Mouse (Mus musculus): ENCODE data around the gene Tsen54. TPM values are rescaled to one million over a fixed set of nuclear protein-coding genes. Genes with fewer than 3 reads are reported as not detected.

The Tsen54 gene
- polyA plus RNA-seq, 1 experiment from 2014 or later: 20.1 TPM

DNA sequence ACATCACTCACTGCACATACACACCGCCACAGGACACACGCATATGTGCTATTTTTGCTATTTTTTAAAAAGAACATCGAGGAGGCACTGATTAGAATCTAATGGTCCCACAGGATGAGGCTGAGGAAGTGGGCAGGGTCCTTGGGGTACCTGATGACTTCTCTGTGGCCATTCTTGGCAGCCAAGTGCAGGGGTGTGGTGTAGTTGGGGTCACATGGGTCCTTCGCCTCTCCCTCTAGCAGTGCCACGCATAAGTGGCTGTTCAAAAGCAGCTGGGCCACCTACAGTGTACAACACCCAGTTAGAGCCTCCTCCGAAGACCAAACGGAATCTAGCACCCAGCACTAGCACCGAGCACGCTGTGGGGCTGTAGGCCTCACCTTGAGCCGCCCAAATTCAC is 8.4 kb upstream of the Tsen54 start:
- peaks cover 56% of the 10 kb centered on the region for H3K4me1 ChIP-seq (replicated peaks)
- H3K9ac ChIP-seq: no peak overlapping the region
- H3K9me3 ChIP-seq (replicated peaks): no peaks in the 10 kb centered on the region
- H3K36me3 ChIP-seq: peaks cover 60% of the 10 kb centered on the region
- no peak overlapping the region for H3K4me2 ChIP-seq
- no peaks in the 10 kb centered on the region for H3K27me3 ChIP-seq
- ATAC-seq (replicated peaks; ENCODE audit: insufficient number of reproducible peaks, insufficient read depth, low FRiP score, low read depth): no peak
- H3K4me3 ChIP-seq: no peak overlapping the region
- WGBS: 90% methylated on average over 10 of the region's 10 CpGs
- no peak overlapping the region for H3K27ac ChIP-seq

DNA sequence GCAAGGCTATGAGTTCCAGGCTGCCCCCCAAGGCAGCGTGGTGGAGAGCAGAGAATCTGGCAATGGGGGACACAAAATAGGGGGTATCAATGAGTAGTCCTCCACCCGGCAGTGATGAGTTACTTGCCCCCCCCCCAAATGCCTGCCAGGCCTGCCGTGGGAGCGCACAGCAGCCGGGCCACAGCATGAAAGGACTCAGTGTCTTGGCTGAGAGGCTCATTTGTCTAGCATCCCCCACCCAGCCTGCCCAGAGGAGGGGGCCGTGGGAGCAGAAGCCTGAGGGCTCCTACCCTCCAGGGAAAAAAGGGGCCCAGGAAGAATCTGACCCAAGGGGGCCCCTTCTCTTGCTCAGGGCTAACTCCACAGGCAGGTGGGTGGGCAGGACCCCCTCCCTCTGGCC is 7.2 kb upstream of the Tsen54 start:
- H3K4me1 ChIP-seq (replicated peaks): peaks cover 67% of the 10 kb centered on the region
- ATAC-seq (replicated peaks; ENCODE audit: insufficient number of reproducible peaks, insufficient read depth, low FRiP score, low read depth): no peak
- no peaks in the 10 kb centered on the region for H3K9me3 ChIP-seq (replicated peaks)
- no peak overlapping the region for H3K4me3 ChIP-seq
- H3K9ac ChIP-seq: no peak overlapping the region
- H3K36me3 ChIP-seq: peaks cover 53% of the 10 kb centered on the region
- 69% methylated on average over 6 of the region's 6 CpGs for WGBS
- no peaks in the 10 kb centered on the region for H3K27me3 ChIP-seq
- H3K27ac ChIP-seq: peak overlapping the region; percentile 93; the same call in 1 of the 2 replicates
- H3K4me2 ChIP-seq: no peak overlapping the region

DNA sequence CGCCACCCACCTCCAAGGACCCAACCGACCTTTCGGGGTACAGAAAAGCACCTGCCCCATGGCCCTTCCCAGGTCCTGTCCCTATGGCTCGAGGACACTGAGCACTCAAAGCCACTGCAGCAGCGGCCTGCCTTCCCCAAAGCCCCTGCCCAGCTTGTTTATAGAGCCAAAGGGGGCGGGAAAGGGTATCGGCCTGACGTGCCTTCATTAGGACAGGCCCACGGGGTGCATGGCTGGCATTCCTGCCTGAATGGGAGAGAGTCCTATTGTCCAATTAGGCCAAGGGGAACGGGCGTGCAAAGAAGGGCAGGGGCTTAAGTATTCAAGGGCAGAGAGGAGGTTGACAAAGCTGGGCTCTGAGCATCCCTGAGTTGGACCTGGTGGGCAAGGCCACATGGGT is 6.6 kb upstream of the Tsen54 start:
- H3K27ac ChIP-seq: peak overlapping the region; percentile 93
- H3K9ac ChIP-seq: peak overlapping the region; percentile 92
- peaks cover 74% of the 10 kb centered on the region for H3K4me1 ChIP-seq (replicated peaks)
- H3K4me2 ChIP-seq: peak overlapping the region; percentile 96
- no peaks in the 10 kb centered on the region for H3K27me3 ChIP-seq
- no peak overlapping the region for H3K4me3 ChIP-seq
- no peaks in the 10 kb centered on the region for H3K9me3 ChIP-seq (replicated peaks)
- WGBS: 63% methylated on average over 11 of the region's 11 CpGs
- ATAC-seq (replicated peaks; ENCODE audit: insufficient number of reproducible peaks, insufficient read depth, low FRiP score, low read depth): no peak
- H3K36me3 ChIP-seq: peaks cover 46% of the 10 kb centered on the region

DNA sequence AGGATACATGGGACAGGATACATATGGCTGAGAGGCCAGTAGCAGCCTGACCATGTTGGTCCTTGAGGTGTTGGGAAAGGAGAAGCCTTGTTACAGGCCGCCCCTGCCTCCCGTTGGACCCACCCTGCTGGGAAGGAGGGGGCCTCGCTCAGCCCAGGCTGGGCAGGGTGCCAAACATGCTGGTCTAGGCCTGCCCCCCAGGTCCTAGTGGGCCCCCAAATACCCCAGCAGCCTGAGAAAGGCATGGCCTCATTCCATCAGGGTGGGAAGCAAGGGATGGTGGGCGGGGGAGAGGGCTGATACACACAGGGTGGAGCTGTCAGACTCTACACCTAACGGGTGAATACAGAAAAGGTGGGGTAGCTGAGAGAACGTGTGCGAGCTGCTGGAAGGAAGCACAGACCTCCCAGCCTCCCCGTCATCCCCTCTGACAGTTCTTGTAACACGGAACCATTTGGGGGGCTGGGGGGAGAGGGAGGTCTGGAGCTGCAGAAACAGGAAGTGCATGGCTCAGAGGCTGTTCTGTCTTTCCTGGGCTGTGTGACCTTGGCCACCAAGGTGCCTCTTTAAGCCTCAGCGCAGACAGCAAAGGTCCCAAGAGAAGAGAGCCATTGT is 5.7 kb upstream of the Tsen54 start:
- peak overlapping the region; percentile 96 for H3K4me2 ChIP-seq
- 15% methylated on average over 10 of the region's 10 CpGs for WGBS
- H3K9ac ChIP-seq: peak overlapping the region; percentile 92
- peaks cover 68% of the 10 kb centered on the region for H3K4me1 ChIP-seq (replicated peaks)
- H3K36me3 ChIP-seq: peaks cover 38% of the 10 kb centered on the region
- no peaks in the 10 kb centered on the region for H3K27me3 ChIP-seq
- H3K27ac ChIP-seq: peak overlapping the region; percentile 93
- ATAC-seq (replicated peaks; ENCODE audit: insufficient number of reproducible peaks, insufficient read depth, low FRiP score, low read depth): peak; percentile 28
- H3K9me3 ChIP-seq (replicated peaks): no peaks in the 10 kb centered on the region
- H3K4me3 ChIP-seq: peak overlapping the region; percentile 95

DNA sequence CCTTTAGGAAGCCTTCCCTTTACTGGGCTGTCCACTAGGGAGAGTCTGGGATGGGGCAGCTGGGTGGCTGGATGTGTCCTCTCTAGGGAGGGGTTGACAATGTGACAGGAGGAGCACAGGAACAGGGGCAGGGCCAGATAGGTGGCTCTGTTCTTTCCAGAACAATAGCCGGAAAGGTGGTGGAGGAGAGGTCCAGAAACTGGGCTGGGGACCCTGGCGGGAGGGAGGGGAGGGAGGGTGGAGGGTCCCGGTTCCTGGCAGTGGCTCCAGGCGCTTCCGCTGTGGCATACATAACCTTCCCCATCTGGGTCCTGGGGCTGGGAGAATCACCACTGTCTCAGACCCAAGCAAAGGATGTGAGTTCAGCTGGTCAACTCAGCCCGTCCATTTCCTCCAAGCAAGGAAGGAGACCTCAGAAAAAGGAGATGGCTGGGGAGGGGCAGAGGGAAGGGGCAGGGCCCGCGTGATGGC is 5.2 kb upstream of the Tsen54 start:
- Histone ChIP-seq H3K4me2 (peak overlapping the region; percentile 96), H3K4me3 (peak overlapping the region; percentile 95), H3K9me3 (replicated peaks) (no peaks in the 10 kb centered on the region), H3K4me1 (replicated peaks) (peaks cover 72% of the 10 kb centered on the region), H3K27me3 (no peaks in the 10 kb centered on the region), H3K36me3 (peaks cover 35% of the 10 kb centered on the region), H3K27ac (peak overlapping the region; percentile 93), H3K9ac (peak overlapping the region; percentile 92)
- peak; percentile 33 for ATAC-seq (replicated peaks; ENCODE audit: insufficient number of reproducible peaks, insufficient read depth, low FRiP score, low read depth)
- WGBS: 55% methylated on average over 8 of the region's 8 CpGs

DNA sequence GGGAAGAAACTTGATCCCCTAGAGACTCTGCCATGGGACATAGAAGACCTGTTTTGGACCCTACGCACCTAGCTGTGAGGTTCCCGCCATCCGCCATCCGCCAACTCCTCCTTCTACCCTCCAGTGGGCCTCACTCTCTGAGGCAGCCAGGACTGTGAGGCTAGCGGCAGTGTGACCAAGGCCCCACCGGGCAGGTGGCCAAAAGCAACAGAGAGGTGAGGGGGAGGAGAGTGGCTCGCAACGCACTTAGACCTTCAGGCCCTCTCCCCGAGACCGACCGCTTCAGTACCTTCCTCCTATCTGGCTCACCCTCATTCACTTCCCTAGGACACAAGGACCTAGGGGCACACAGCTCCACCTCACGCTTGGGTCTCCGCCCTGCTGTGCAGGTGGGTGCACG is 4.1 kb upstream of the Tsen54 start:
- H3K4me3 ChIP-seq: peak overlapping the region; percentile 95
- no peaks in the 10 kb centered on the region for H3K9me3 ChIP-seq (replicated peaks)
- ATAC-seq (replicated peaks; ENCODE audit: insufficient number of reproducible peaks, insufficient read depth, low FRiP score, low read depth): no peak
- H3K4me2 ChIP-seq: peak overlapping the region; percentile 96
- H3K27me3 ChIP-seq: no peaks in the 10 kb centered on the region
- H3K4me1 ChIP-seq (replicated peaks): peaks cover 77% of the 10 kb centered on the region
- 21% methylated on average over 14 of the region's 14 CpGs for WGBS
- peak overlapping the region; percentile 92 for H3K9ac ChIP-seq
- H3K36me3 ChIP-seq: peaks cover 24% of the 10 kb centered on the region
- H3K27ac ChIP-seq: peak overlapping the region; percentile 93

DNA sequence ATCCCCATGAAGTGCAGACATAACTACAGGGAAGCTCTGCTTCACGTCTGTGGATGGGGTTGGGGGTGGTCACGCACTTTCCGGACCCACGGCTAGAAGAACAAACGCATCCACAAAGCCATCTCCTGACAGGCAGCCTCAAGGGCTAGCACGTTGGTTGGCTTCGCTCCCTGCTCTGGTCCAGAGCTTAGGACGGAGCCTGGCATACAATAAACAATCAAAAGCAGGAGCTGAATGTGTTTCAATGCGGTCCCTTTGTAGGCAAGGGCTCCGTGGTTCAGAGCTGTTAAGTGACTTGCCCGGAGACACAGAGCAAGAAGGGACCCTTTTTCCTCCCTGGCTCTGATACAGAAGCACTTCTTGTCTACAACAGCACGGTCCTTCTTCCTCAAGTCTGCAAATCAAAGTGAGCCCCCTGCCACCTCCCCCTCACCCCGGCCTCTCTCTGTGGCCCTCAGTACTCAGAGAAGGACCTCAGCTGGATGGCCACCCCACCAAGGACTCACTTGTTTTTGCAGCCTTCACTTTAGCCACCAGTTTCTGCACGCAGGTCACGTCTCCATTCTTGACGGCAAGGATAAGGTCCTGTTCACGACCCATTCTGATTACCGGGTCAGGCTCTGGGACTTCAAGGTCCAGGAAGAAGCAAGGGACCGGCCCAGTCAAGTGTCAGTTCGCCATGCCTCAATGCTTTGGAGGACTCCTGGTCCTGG is 3.0 kb upstream of the Tsen54 start:
- Histone ChIP-seq H3K9me3 (replicated peaks) (no peaks in the 10 kb centered on the region), H3K4me3 (peak overlapping the region; percentile 95), H3K4me2 (peak overlapping the region; percentile 96), H3K9ac (peak overlapping the region; percentile 92), H3K27ac (peak overlapping the region; percentile 93), H3K4me1 (replicated peaks) (peaks cover 79% of the 10 kb centered on the region), H3K36me3 (peaks cover 18% of the 10 kb centered on the region), H3K27me3 (no peaks in the 10 kb centered on the region)
- 59% methylated on average over 20 of the region's 20 CpGs for WGBS
- ATAC-seq (replicated peaks; ENCODE audit: insufficient number of reproducible peaks, insufficient read depth, low FRiP score, low read depth): no peak

DNA sequence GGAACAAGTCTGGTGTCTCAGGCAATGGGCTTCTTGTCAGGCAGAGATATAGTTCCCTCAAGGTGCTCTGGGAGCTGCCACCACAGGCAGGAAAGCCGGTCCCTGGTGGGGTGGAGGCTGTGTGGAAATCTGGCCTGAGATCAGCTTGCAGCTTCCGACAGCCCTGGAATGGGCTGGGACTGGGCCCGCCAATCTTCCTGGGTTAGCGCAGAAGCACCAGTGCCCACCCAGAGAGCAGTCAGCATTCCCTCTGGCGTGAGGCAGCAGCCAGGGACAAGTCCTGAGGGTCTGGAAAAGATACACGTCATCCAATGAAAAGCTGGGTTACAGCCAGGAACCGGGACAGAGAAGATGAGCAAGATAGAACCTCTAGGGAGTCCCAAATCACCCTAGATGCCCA is 2.4 kb upstream of the Tsen54 start:
- peak overlapping the region; percentile 95 for H3K4me3 ChIP-seq
- peaks cover 75% of the 10 kb centered on the region for H3K4me1 ChIP-seq (replicated peaks)
- peak overlapping the region; percentile 93 for H3K27ac ChIP-seq
- peak overlapping the region; percentile 96 for H3K4me2 ChIP-seq
- no peak for ATAC-seq (replicated peaks; ENCODE audit: insufficient number of reproducible peaks, insufficient read depth, low FRiP score, low read depth)
- H3K36me3 ChIP-seq: peaks cover 17% of the 10 kb centered on the region; the same call in 1 of the 2 replicates
- 8% methylated on average over 7 of the region's 7 CpGs for WGBS
- H3K9ac ChIP-seq: peak overlapping the region; percentile 92
- H3K27me3 ChIP-seq: no peaks in the 10 kb centered on the region
- H3K9me3 ChIP-seq (replicated peaks): no peaks in the 10 kb centered on the region

DNA sequence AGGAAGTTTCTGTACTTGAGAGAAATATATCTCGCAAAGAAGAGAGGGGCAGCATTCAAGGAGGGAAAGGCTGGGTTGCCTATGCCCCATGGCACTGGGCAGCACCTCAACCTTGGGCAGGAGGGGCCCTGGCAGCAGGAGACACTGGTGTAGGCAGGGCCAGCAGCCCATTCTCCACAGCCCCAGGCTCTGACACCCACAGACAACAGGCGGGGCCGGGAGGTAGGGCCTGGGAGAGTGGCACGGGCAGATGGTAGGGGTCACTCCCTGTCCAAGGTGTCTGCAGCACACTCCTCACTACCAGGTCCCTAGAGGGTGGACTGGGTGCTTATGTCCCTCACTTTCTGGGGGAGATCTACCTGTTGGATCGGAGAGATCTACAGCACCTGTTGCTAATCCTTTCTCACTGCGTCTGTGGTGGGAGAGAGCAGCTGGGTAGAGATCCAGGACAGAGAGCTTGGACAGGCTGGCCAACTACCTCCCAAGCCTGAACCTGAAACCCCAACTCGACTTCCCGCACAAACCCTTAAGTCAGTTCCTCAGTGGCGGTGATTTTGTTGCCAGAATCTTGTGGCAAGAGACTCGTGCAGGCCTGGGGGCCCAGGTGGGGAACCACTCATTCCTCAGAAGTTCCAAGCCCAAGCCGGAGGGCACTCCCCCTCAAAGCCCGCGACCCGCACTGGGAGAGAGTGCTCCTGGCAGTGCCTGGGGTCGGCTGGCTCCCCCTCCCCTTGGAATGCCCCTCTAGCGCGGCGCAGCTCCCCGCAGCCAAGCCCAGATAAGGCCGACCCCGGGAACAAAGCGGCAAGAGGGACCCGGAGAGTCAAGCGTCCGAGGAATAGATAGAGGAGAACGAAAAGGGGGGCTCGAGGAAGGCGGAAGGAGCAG is 1.7 kb upstream of the Tsen54 start:
- 3% methylated on average over 28 of the region's 28 CpGs for WGBS
- peak overlapping the region; percentile 96 for H3K4me2 ChIP-seq
- no peak for ATAC-seq (replicated peaks; ENCODE audit: insufficient number of reproducible peaks, insufficient read depth, low FRiP score, low read depth)
- H3K27ac ChIP-seq: peak overlapping the region; percentile 93
- no peaks in the 10 kb centered on the region for H3K27me3 ChIP-seq
- peaks cover 68% of the 10 kb centered on the region for H3K4me1 ChIP-seq (replicated peaks)
- H3K36me3 ChIP-seq: peaks cover 12% of the 10 kb centered on the region; the same call in 1 of the 2 replicates
- peak overlapping the region; percentile 92 for H3K9ac ChIP-seq
- H3K4me3 ChIP-seq: peak overlapping the region; percentile 95
- no peaks in the 10 kb centered on the region for H3K9me3 ChIP-seq (replicated peaks)

DNA sequence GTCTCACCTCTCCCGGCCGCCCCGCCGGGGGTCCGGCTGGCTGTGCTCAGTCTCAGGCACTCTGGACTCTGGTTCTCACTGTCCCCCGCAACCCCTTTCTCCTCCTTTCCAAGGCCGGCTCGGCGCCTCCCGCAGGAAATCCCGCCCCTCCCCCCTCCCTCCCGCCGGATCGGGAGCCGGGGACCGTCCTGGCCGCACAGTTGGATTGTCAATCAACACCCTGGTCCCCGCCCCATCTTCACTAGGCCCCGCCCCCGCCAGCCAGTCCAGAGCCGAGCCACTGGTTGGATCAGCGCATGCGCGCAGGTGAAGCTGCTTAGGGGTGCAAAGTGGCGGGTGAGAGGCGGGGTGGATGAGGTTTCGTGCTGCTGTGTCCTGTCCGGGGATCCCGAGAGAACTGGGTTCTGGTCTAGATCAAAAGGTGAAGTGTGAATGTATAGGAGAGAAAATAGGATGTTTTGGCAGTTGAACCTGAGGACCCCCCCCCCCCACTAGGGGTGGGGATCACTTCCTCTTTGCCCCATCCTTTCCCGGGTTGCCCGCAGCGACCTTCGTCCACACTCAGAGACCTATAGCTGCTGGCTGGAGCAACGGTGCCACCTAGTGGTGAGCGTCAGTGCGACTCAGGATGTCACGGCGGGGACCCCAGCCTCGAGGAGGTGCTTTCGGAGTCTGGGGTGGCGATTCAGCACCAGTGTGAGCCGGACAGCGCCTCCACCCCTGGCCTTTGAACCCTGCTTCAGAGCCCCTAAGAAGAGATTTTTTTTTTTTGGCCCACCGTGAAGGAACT is 822 bp upstream of the Tsen54 start, which contains the start of gene Caskin2:
Caskin2 (minus strand) TSS at position 133 of the 790 bp plus-strand sequence.
- peak within 1 kb of the TSS; percentile 96 for H3K4me2 ChIP-seq
- peak; percentile 81 for ATAC-seq (replicated peaks; ENCODE audit: insufficient number of reproducible peaks, insufficient read depth, low FRiP score, low read depth)
- H3K27me3 ChIP-seq: no peaks in the 10 kb centered on the region
- peak within 1 kb of the TSS; percentile 92 for H3K9ac ChIP-seq
- H3K4me3 ChIP-seq: peak within 1 kb of the TSS; percentile 95
- H3K36me3 ChIP-seq: peaks cover 20% of the 10 kb centered on the region; the same call in 1 of the 2 replicates
- WGBS: under 1% methylated on average over 43 of the region's 44 CpGs
- peaks cover 59% of the 10 kb centered on the region for H3K4me1 ChIP-seq (replicated peaks)
- peak within 1 kb of the TSS; percentile 93 for H3K27ac ChIP-seq
- H3K9me3 ChIP-seq (replicated peaks): no peaks in the 10 kb centered on the region

Data from heart, embryonic 15.5 days (tissue).